Mouse (Mus musculus) thymus, adult 2 months (tissue): ENCODE measurements around the gene Ppp2r5c. TPM values are rescaled to one million over a fixed set of nuclear protein-coding genes. Genes with fewer than 3 reads are reported as not detected.

Source experiments
- DNase-seq: peaks from one replicate; pipeline ENCODE4 v3.0.0; 2021
- H3K27ac ChIP-seq: fragments of 200-500 bp; 2 replicates; pipeline ENCODE4 v1.5.1; 2012; ENCODE audit warnings: low read length, control low read depth; ENCODE audit not compliant: control insufficient read depth, insufficient read depth
- H3K27me3 ChIP-seq: fragments of 200-500 bp; 2 replicates; pipeline ENCODE4 v1.6.1; 2012; ENCODE audit warnings: mild to moderate bottlenecking, low read length, moderate library complexity, mixed read lengths; ENCODE audit not compliant: control insufficient read depth, insufficient read depth
- H3K36me3 ChIP-seq: fragments of 200-500 bp; 2 replicates; pipeline ENCODE4 v1.6.1; 2012; ENCODE audit warnings: mild to moderate bottlenecking, low read length, moderate library complexity; ENCODE audit not compliant: control insufficient read depth, insufficient read depth
- H3K4me1 ChIP-seq: fragments of 200-500 bp; replicated peaks from 2 replicates; pipeline ENCODE4 v1.6.1; 2012; ENCODE audit warnings: low read length; ENCODE audit not compliant: control insufficient read depth, insufficient read depth
- H3K4me3 ChIP-seq: fragments of 200-500 bp; 2 replicates; pipeline ENCODE4 v1.5.1; 2012; ENCODE audit warnings: mild to moderate bottlenecking, low read length, control low read depth, moderate library complexity; ENCODE audit not compliant: control insufficient read depth, insufficient read depth
- CTCF ChIP-seq: fragments of 200-500 bp; IDR thresholded peaks from 2 replicates; pipeline ENCODE4 v1.5.1; 2012; ENCODE audit warnings: mild to moderate bottlenecking, control low read depth, low read length, moderate library complexity, borderline replicate concordance; ENCODE audit not compliant: control insufficient read depth, poor library complexity, insufficient read depth; ENCODE audit errors: extremely low read depth
- POLR2A ChIP-seq: fragments of 200-500 bp; IDR thresholded peaks from 2 replicates; pipeline ENCODE4 v1.6.1; 2012; ENCODE audit warnings: mild to moderate bottlenecking, low read length, control low read depth, moderate library complexity; ENCODE audit not compliant: control insufficient read depth, poor library complexity, insufficient read depth; ENCODE audit errors: extremely low read depth
- whole genome bisulfite sequencing: fragments of 180-500 bp; shearing (Covaris S2); methylation state at CpG from one replicate; pipeline ENCODE4 v1.1.7; 2018; 5-methylcytosine and 5-hydroxymethylcytosine counted together
- polyA plus RNA-seq: library from polyadenylated mRNA; depleted of rRNA; stranded (reverse); fragments of >200 nt; gene quantifications from 2 replicates; pipeline ENCODE4 v1.2.3, GENCODE M21; 2012; rRNA removed

Ppp2r5c gene
- polyA plus RNA-seq = 83.1 and 83.7 TPM in 2 replicates

GRCm38 (mm10) chr12:110446290-110447170, at the start of gene Ppp2r5c:
Ppp2r5c (plus strand) TSS chr12:110447120.
- Histone ChIP-seq H3K4me3 (peak within 1 kb of the TSS; percentile 90), H3K27me3 (no peaks in the 10 kb centered on the region), H3K36me3 (no peaks in the 10 kb centered on the region), H3K4me1 (peaks cover 8% of the 10 kb centered on the region), H3K27ac (peak within 1 kb of the TSS; percentile 83)
- TF ChIP-seq POLR2A (peak; percentile 14; the same call in 1 of the 2 replicates), CTCF (no peak; the same call in 1 of the 2 replicates)
- 3% methylated on average over 83 of the region's 86 CpGs for WGBS
- peak; percentile 93 for DNase-seq

- Histone ChIP-seq H3K27ac (no peak overlapping the region), H3K36me3 (no peaks in the 10 kb centered on the region), H3K4me1 (no peaks in the 10 kb centered on the region), H3K4me3 (no peak overlapping the region), H3K27me3 (no peaks in the 10 kb centered on the region; the same call in 1 of the 2 replicates)
- no peak for TF ChIP-seq POLR2A
- TF ChIP-seq CTCF = peak; percentile 59; the same call in 1 of the 2 replicates
- DNase-seq = peak; percentile 68
- WGBS = 14% methylated on average over 8 of the region's 8 CpGs
Observed at GRCm38 (mm10) chr12:110398351-110398750, 48.6 kb upstream of the Ppp2r5c start.

- 90% methylated on average over 6 of the region's 6 CpGs for WGBS
- H3K27me3 ChIP-seq = no peaks in the 10 kb centered on the region; the same call in 1 of the 2 replicates
- no peak overlapping the region for H3K4me3 ChIP-seq
- no peak for DNase-seq
- no peaks in the 10 kb centered on the region for H3K4me1 ChIP-seq
- no peaks in the 10 kb centered on the region for H3K36me3 ChIP-seq
- no peak overlapping the region for H3K27ac ChIP-seq
- TF ChIP-seq CTCF = no peak
- TF ChIP-seq POLR2A = no peak
Observed at GRCm38 (mm10) chr12:110399161-110399560, 47.8 kb upstream of the Ppp2r5c start.

- H3K4me3 ChIP-seq = no peak overlapping the region
- 87% methylated on average over 5 of the region's 5 CpGs for WGBS
- H3K36me3 ChIP-seq = no peaks in the 10 kb centered on the region
- no peaks in the 10 kb centered on the region for H3K4me1 ChIP-seq
- no peak overlapping the region for H3K27ac ChIP-seq
- no peak for DNase-seq
- no peak for TF ChIP-seq CTCF
- TF ChIP-seq POLR2A = no peak
- no peaks in the 10 kb centered on the region; the same call in 1 of the 2 replicates for H3K27me3 ChIP-seq
Observed at GRCm38 (mm10) chr12:110400936-110401335, 46.0 kb upstream of the Ppp2r5c start.

GRCm38 (mm10) chr12:110401871-110402270, 45.0 kb upstream of the Ppp2r5c start:
- H3K27me3 ChIP-seq = no peaks in the 10 kb centered on the region; the same call in 1 of the 2 replicates
- 85% methylated on average over 4 of the region's 4 CpGs for WGBS
- TF ChIP-seq POLR2A (no peak), CTCF (no peak)
- H3K4me3 ChIP-seq = no peak overlapping the region
- no peak overlapping the region for H3K27ac ChIP-seq
- no peaks in the 10 kb centered on the region for H3K36me3 ChIP-seq
- no peaks in the 10 kb centered on the region for H3K4me1 ChIP-seq
- DNase-seq = no peak

GRCm38 (mm10) chr12:110416244-110416643, 30.7 kb upstream of the Ppp2r5c start:
- 51% methylated on average over 3 of the region's 3 CpGs for WGBS
- no peak overlapping the region for H3K27ac ChIP-seq
- DNase-seq = peak; percentile 14

More at GRCm38 (mm10) chr12:110416244-110416643, 30.7 kb upstream of the Ppp2r5c start:
- Histone ChIP-seq H3K27me3 (no peaks in the 10 kb centered on the region), H3K4me1 (no peaks in the 10 kb centered on the region), H3K4me3 (no peak overlapping the region), H3K36me3 (no peaks in the 10 kb centered on the region)
- TF ChIP-seq CTCF (peak; percentile 21; the same call in 1 of the 2 replicates), POLR2A (no peak)
